Mouse (Mus musculus) MEL (cell line): Measurements from ENCODE around the gene Dnajc2.

Experiments used
- CTCF ChIP-seq, 3 experiments: IDR thresholded peaks in 2 of 3; conservative IDR thresholded peaks in 1 of 3; 2 replicates each; pipeline ENCODE4 v1.5.1; 2011 to 2012; ENCODE audit warnings: low read length in 3 of 3, low read depth in 2 of 3, mild to moderate bottlenecking in 2 of 3, improper control_type of control experiment in 1 of 3, inconsistent platforms in 1 of 3, mixed read lengths in 1 of 3, moderate library complexity in 1 of 3; ENCODE audit not compliant: control insufficient read depth in 1 of 3, insufficient read depth in 1 of 3, poor library complexity in 1 of 3, severe bottlenecking in 1 of 3
- E2F4 ChIP-seq: IDR thresholded peaks from 2 replicates; pipeline ENCODE4 v1.6.1; 2011; ENCODE audit warnings: low read depth, low read length, improper control_type of control experiment, borderline replicate concordance
- ELF1 ChIP-seq: IDR thresholded peaks from 2 replicates; pipeline ENCODE4 v1.6.1; 2014; ENCODE audit warnings: low read depth, mild to moderate bottlenecking, inconsistent platforms, low read length, improper control_type of control experiment, moderate library complexity
- GATA1 ChIP-seq: IDR thresholded peaks from 2 replicates; pipeline ENCODE4 v1.6.1; 2011; ENCODE audit warnings: low read depth, low read length, improper control_type of control experiment
- MAFK ChIP-seq: IDR thresholded peaks from 2 replicates; pipeline ENCODE4 v1.6.1; 2011; ENCODE audit warnings: low read depth, mild to moderate bottlenecking, low read length, improper control_type of control experiment, borderline replicate concordance
- NRF1 ChIP-seq: IDR thresholded peaks from 2 replicates; pipeline ENCODE4 v1.6.1; 2014; ENCODE audit warnings: low read depth, mild to moderate bottlenecking, inconsistent platforms, low read length, improper control_type of control experiment, moderate library complexity; ENCODE audit not compliant: poor library complexity, insufficient read depth, severe bottlenecking
- POLR2A ChIP-seq, 2 experiments: IDR thresholded peaks; 2 replicates each; pipeline ENCODE4 v1.6.1; 2011 to 2012; ENCODE audit warnings: low read length in 2 of 2, mild to moderate bottlenecking in 2 of 2, control low read depth in 1 of 2, improper control_type of control experiment in 1 of 2, low read depth in 1 of 2, moderate library complexity in 1 of 2; ENCODE audit not compliant: control insufficient read depth in 1 of 2, insufficient read depth in 1 of 2, poor library complexity in 1 of 2
- RAD21 ChIP-seq: IDR thresholded peaks from 2 replicates; pipeline ENCODE4 v1.6.1; 2011; ENCODE audit warnings: mild to moderate bottlenecking, low read depth, low read length, improper control_type of control experiment
- SMC3 ChIP-seq: IDR thresholded peaks from 2 replicates; pipeline ENCODE4 v1.6.1; 2011; ENCODE audit warnings: low read depth, low read length, improper control_type of control experiment
- TAL1 ChIP-seq: IDR thresholded peaks from 2 replicates; pipeline ENCODE4 v1.6.1; 2012; ENCODE audit warnings: mild to moderate bottlenecking, inconsistent platforms, low read length, moderate library complexity, mixed read lengths
- ZC3H11A ChIP-seq: IDR thresholded peaks from 2 replicates; pipeline ENCODE4 v1.6.1; 2012; ENCODE audit warnings: low read depth, mild to moderate bottlenecking, inconsistent platforms, low read length, improper control_type of control experiment

DNA sequence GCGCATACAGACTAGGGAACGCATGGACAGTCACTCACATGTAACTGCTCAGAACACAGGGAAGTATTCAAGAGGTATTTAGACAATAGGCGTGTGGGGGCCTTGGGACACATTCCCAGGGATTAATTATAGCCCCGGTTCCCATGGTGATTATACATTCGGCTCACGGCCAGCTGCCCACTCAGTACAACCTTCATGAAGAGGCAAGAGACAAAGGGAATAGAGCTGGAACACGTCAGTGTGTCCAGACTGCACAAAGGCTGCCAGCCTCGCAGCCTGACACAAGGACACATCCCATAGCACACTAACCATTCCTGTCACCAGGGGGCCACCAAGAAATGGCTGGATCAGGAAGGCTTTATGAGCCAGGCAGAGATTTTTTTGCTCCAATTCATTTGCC lies 52.1 kb downstream of the Dnajc2 start:
- TF ChIP-seq SMC3, result no peak
- TF ChIP-seq GATA1, result no peak
- TF ChIP-seq E2F4, result no peak
- TF ChIP-seq NRF1, result no peak
- TF ChIP-seq TAL1, result no peak
- no peak for TF ChIP-seq POLR2A (IDR thresholded peaks at IDR 0.05; ENCODE audit: control insufficient read depth in 1 of 2, insufficient read depth in 1 of 2, low read depth in 1 of 2, low read length in 2 of 2, poor library complexity in 1 of 2)
- TF ChIP-seq CTCF (IDR thresholded peaks at IDR 0.05 in 2 of 3, conservative IDR thresholded peaks at IDR 0.05 in 1 of 3; ENCODE audit: control insufficient read depth in 1 of 3, insufficient read depth in 1 of 3, low read depth in 2 of 3, low read length in 3 of 3, poor library complexity in 1 of 3, severe bottlenecking in 1 of 3), result no peak
- TF ChIP-seq ZC3H11A, result no peak
- no peak for TF ChIP-seq ELF1
- no peak for TF ChIP-seq RAD21
- no peak for TF ChIP-seq MAFK
